Mouse (Mus musculus) cerebellum, postnatal 14 days (tissue): ENCODE measurements around the gene Zmiz1.

Experiments used
- DNase-seq, 2 experiments: peaks; one replicate each; pipeline ENCODE4 v3.0.0; 2021; ENCODE audit warnings: mixed read lengths in 2 of 2

Gene Zmiz1

DNA sequence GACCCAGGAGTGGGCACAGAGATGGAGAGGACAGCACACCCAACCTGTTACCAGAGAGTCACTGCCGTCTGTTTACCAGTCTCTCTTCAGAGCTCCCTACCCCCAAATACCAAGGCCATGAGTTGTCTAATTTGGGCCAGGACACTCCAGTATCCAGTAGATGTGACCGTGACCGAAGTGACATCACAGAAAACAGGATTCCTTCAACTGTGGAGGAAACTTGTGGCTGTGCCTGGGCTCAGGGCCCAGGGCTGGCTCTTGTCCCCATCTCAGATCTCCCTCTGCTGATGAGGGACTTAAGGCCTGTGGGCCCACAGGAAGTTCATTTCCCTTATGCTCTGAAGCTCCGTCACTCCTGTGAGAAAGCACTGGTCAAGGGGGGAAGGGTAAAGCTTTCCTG lies 249.5 kb downstream of the Zmiz1 start:
- no peak for DNase-seq

DNA sequence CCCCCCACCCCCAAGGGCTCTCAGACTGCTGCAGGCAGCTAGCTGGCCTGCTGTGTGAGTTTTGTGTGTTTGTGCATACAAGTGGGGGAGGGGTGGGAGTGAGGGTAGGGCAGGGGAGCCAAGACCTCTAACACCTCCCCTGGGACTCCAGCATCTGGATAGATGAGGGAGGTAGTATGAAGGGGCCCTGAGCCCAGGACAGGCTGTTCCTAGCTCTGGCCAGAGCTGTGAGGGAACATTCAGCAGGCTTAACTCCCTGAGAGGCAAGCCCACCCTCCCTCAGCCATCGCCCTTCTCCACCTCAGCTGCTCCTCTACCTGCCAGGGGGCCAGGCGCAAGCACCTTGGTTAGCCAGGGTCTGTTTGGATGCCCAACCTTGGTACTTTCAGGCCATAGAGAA lies 249.9 kb downstream of the Zmiz1 start:
- DNase-seq: no peak

DNA sequence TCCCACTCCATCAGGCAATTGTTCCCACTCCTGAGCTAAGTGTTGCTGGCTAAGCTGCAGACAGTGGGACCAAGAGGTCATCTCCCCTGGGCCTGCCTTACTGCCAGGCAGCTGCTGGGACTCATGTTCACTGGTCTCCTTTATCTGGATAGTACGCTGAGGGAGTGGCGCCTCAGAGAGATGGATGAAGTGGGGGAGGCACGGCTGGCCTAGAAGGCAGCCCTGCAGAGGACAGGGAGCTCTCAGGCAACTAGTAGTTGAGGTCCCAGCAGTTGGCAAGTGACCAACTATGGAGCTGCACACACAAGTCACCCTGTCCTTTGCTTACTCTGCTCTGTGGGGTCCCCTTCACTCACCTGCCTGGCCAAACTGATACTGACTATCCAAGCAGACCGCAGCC lies 251.1 kb downstream of the Zmiz1 start:
- no peak for DNase-seq

DNA sequence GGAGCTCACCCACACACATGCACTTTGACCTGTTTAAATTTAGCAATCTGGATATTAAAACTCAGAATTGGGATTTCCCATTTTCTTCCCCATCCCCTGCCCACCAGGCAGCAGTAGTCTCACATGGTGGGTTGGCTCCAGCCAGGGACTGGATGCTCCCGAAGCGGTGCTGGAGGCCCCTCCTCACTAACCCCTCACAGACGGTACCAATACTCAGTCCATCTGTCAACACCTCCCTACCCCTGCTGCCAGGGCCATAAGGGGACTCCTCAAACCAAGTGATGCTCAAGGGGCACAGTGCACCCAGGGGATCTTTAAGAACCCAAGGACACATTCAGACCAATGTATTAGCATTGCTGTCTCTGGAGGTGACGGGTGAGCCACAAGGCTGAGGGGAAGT lies 251.7 kb downstream of the Zmiz1 start:
- no peak for DNase-seq

DNA sequence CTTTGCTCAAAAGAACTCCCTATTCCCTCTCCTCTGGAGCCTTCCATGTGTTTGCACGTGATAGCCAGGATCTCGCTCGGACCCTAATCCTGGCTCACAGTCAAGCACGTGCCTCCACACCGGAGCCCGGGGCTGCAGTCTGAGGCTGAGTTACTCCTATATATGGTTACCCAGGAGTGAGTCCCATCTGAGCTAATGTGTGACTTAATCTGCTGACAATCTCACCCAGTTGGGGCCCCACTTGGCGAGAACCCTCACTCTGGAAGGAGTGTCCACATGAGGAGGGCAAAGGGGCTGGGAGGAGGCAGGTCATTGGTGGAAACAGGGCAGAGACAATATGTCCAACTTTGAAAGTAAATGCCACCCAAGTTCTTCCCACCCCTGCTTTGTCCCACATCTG lies 252.2 kb downstream of the Zmiz1 start:
- DNase-seq: no peak

DNA sequence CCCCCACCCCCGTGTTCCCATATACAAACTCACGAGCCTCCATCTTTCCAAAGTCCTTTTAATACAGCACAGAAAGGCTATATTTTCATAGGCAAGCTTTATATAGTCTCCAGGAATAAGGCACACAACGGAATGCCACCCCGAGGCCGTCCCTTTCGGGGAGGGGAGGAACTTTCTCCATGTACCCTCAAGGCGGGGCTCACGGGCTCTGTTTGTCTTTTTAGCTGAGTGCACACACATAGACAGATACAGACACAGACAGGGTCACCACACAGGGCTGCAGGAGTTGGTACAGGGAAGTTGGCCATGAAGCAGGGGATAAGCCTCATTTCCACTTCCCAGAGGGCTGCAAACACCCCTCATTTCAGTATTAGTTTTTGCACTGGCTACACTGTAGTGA lies 252.6 kb downstream of the Zmiz1 start:
- no peak for DNase-seq

DNA sequence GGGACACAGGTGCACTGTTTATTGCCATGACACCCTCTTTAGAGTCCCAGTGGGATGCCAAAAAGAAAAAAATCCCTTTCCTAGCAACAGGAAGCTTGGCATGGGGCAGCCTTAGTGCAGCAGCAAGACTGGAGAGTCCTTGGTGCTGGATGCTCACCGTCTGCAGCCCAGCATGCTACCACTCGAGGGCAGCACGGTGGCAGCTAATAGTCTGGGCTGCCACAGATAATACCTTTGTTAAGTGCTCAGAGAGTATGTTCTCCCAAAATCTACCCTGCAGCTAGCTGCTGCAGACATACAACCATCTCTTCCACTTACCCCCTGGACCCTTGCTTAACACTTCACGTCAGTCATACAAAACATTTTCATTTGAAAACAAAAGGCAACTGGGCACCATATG lies 254.5 kb downstream of the Zmiz1 start:
- DNase-seq: peak; percentile 62 to 63
